Mouse (Mus musculus) heart, embryonic 15.5 days (tissue): ENCODE measurements around the gene Hcls1. TPM values are rescaled to one million over a fixed set of nuclear protein-coding genes. Genes with fewer than 3 reads are reported as not detected.
A peak's percentile ranks its signal among the peaks of the same experiment; 100 is the strongest.

ENCODE experiments used
- ATAC-seq: fragments of 200-750 bp; cut with Nextera tagmentation; replicated peaks from 2 replicates; pipeline ENCODE4 v1.8.0; 2017; ENCODE audit warnings: low read depth, moderate TSS enrichment; ENCODE audit not compliant: insufficient number of reproducible peaks, insufficient read depth, low FRiP score
- H3K27ac ChIP-seq: fragments of 300-500 bp; sonication (generic); 2 replicates; pipeline ENCODE4 v1.5.1; 2015; ENCODE audit warnings: mild to moderate bottlenecking, inconsistent platforms
- H3K27me3 ChIP-seq: fragments of 300-500 bp; sonication (generic); 2 replicates; pipeline ENCODE4 v1.6.1; 2015; ENCODE audit warnings: inconsistent platforms
- H3K36me3 ChIP-seq: fragments of 300-500 bp; sonication (generic); 2 replicates; pipeline ENCODE4 v1.6.1; 2015; ENCODE audit warnings: mild to moderate bottlenecking, inconsistent platforms
- H3K4me1 ChIP-seq: fragments of 300-500 bp; sonication (generic); replicated peaks from 2 replicates; pipeline ENCODE4 v1.6.1; 2015; ENCODE audit warnings: inconsistent platforms
- H3K4me2 ChIP-seq: fragments of 300-500 bp; sonication (generic); 2 replicates; pipeline ENCODE4 v1.6.1; 2015; ENCODE audit warnings: inconsistent platforms, mild to moderate bottlenecking, moderate library complexity
- H3K4me3 ChIP-seq: fragments of 300-500 bp; sonication (generic); 2 replicates; pipeline ENCODE4 v1.5.1; 2015; ENCODE audit warnings: mild to moderate bottlenecking, inconsistent platforms
- H3K9ac ChIP-seq: fragments of 300-500 bp; sonication (generic); 2 replicates; pipeline ENCODE4 v1.6.1; 2015; ENCODE audit warnings: mild to moderate bottlenecking, inconsistent platforms
- H3K9me3 ChIP-seq: fragments of 300-500 bp; sonication (generic); replicated peaks from 2 replicates; pipeline ENCODE4 v1.6.1; 2016; ENCODE audit warnings: inconsistent platforms
- WGBS: fragments of 180-500 bp; shearing (Covaris S2); methylation state at CpG from one replicate; pipeline ENCODE4 v1.1.7; 2015; ENCODE audit warnings: mixed read lengths; 5-methylcytosine and 5-hydroxymethylcytosine counted together
- polyA plus RNA-seq: library from polyadenylated mRNA; unstranded; fragments of >200 nt; fragmentation: Nextera tagmentation; extraction: Ambion mirVana; gene quantifications from 2 replicates; pipeline ENCODE4 v1.2.1, GENCODE M21; 2015

Hcls1 gene
- polyA plus RNA-seq, 1 experiment from 2014 or later, result 4.7 TPM

GRCm38 (mm10) chr16:36931381-36931780 lies 3.4 kb upstream of the Hcls1 start:
- Histone ChIP-seq H3K4me3 (no peak overlapping the region), H3K9ac (no peak overlapping the region), H3K9me3 (no peaks in the 10 kb centered on the region), H3K36me3 (peaks cover 64% of the 10 kb centered on the region), H3K4me1 (peaks cover 12% of the 10 kb centered on the region), H3K27ac (no peak overlapping the region), H3K4me2 (no peak overlapping the region), H3K27me3 (no peaks in the 10 kb centered on the region)
- WGBS, result 82% methylated on average over 10 of the region's 10 CpGs
- no peak for ATAC-seq

- no peak for ATAC-seq
- peaks cover 12% of the 10 kb centered on the region for H3K4me1 ChIP-seq
- H3K27ac ChIP-seq, result no peak overlapping the region
- WGBS, result 81% methylated on average over 3 of the region's 3 CpGs
- peaks cover 59% of the 10 kb centered on the region for H3K36me3 ChIP-seq
- H3K9ac ChIP-seq, result no peak overlapping the region
- no peak overlapping the region for H3K4me3 ChIP-seq
- no peak overlapping the region for H3K4me2 ChIP-seq
- no peaks in the 10 kb centered on the region for H3K27me3 ChIP-seq
- H3K9me3 ChIP-seq, result no peaks in the 10 kb centered on the region
Measured at GRCm38 (mm10) chr16:36931976-36932375, 2.8 kb upstream of the Hcls1 start.

GRCm38 (mm10) chr16:36932546-36932945 lies 2.2 kb upstream of the Hcls1 start:
- Histone ChIP-seq H3K9me3 (no peaks in the 10 kb centered on the region), H3K4me2 (no peak overlapping the region), H3K36me3 (peaks cover 53% of the 10 kb centered on the region), H3K4me1 (peaks cover 12% of the 10 kb centered on the region), H3K4me3 (no peak overlapping the region), H3K9ac (no peak overlapping the region), H3K27me3 (no peaks in the 10 kb centered on the region), H3K27ac (no peak overlapping the region)
- ATAC-seq, result no peak
- WGBS, result 94% methylated on average over 6 of the region's 6 CpGs

- WGBS, result 31% methylated on average over 6 of the region's 6 CpGs
- Histone ChIP-seq H3K9ac (no peak overlapping the region), H3K4me3 (no peak overlapping the region), H3K9me3 (no peaks in the 10 kb centered on the region), H3K4me2 (no peak overlapping the region), H3K27me3 (no peaks in the 10 kb centered on the region), H3K36me3 (peaks cover 36% of the 10 kb centered on the region), H3K27ac (peak overlapping the region; percentile 62), H3K4me1 (peaks cover 12% of the 10 kb centered on the region)
- peak; percentile 62; the same call in 1 of the 2 replicates for ATAC-seq
Measured at GRCm38 (mm10) chr16:36934131-36934840, 497 bp upstream of the Hcls1 start.

- H3K36me3 ChIP-seq, result peaks cover 20% of the 10 kb centered on the region; the same call in 1 of the 2 replicates
- H3K27me3 ChIP-seq, result no peaks in the 10 kb centered on the region
- no peak overlapping the region for H3K9ac ChIP-seq
- H3K4me1 ChIP-seq, result peaks cover 12% of the 10 kb centered on the region
- 76% methylated on average over 3 of the region's 3 CpGs for WGBS
- no peak overlapping the region for H3K27ac ChIP-seq
- no peaks in the 10 kb centered on the region for H3K9me3 ChIP-seq
- no peak for ATAC-seq
- peak overlapping the region; percentile 21; the same call in 1 of the 2 replicates for H3K4me2 ChIP-seq
- H3K4me3 ChIP-seq, result no peak overlapping the region
Measured at GRCm38 (mm10) chr16:36935814-36936213, 1.0 kb downstream of the Hcls1 start.

GRCm38 (mm10) chr16:36941137-36941727 lies 6.4 kb downstream of the Hcls1 start:
- Histone ChIP-seq H3K4me1 (peaks cover 12% of the 10 kb centered on the region), H3K9me3 (no peaks in the 10 kb centered on the region), H3K4me2 (no peak overlapping the region), H3K9ac (no peak overlapping the region), H3K4me3 (no peak overlapping the region), H3K27ac (peak overlapping the region; percentile 31; the same call in 1 of the 2 replicates), H3K27me3 (no peaks in the 10 kb centered on the region), H3K36me3 (no peaks in the 10 kb centered on the region)
- no peak for ATAC-seq
- WGBS, result 59% methylated on average over 6 of the region's 6 CpGs

- WGBS, result 44% methylated on average over 4 of the region's 4 CpGs
- Histone ChIP-seq H3K4me3 (no peak overlapping the region), H3K4me1 (peaks cover 12% of the 10 kb centered on the region), H3K9me3 (no peaks in the 10 kb centered on the region), H3K27ac (no peak overlapping the region; the same call in 1 of the 2 replicates), H3K36me3 (no peaks in the 10 kb centered on the region), H3K9ac (no peak overlapping the region), H3K4me2 (no peak overlapping the region), H3K27me3 (no peaks in the 10 kb centered on the region)
- no peak for ATAC-seq
Measured at GRCm38 (mm10) chr16:36941895-36942294, 7.1 kb downstream of the Hcls1 start.

GRCm38 (mm10) chr16:36943591-36943990 lies 8.8 kb downstream of the Hcls1 start:
- 82% methylated on average over 3 of the region's 3 CpGs for WGBS
- no peak overlapping the region for H3K4me2 ChIP-seq
- no peak for ATAC-seq
- H3K36me3 ChIP-seq, result no peaks in the 10 kb centered on the region
- H3K9me3 ChIP-seq, result no peaks in the 10 kb centered on the region
- no peak overlapping the region for H3K27ac ChIP-seq
- no peaks in the 10 kb centered on the region for H3K27me3 ChIP-seq
- no peak overlapping the region for H3K9ac ChIP-seq
- no peak overlapping the region for H3K4me3 ChIP-seq
- peaks cover 12% of the 10 kb centered on the region for H3K4me1 ChIP-seq

- no peak for ATAC-seq
- Histone ChIP-seq H3K4me2 (0 out of 2 replicates have a peak overlapping the region, but pooled peaks have one; percentile 18), H3K9ac (no peak overlapping the region), H3K4me1 (peaks cover 12% of the 10 kb centered on the region), H3K27ac (no peak overlapping the region), H3K27me3 (no peaks in the 10 kb centered on the region), H3K36me3 (no peaks in the 10 kb centered on the region), H3K4me3 (no peak overlapping the region), H3K9me3 (no peaks in the 10 kb centered on the region)
- 52% methylated on average over 12 of the region's 12 CpGs for WGBS
Measured at GRCm38 (mm10) chr16:36944895-36945424, 10.2 kb downstream of the Hcls1 start.

GRCm38 (mm10) chr16:36946459-36947159 lies 11.8 kb downstream of the Hcls1 start:
- no peak overlapping the region for H3K4me3 ChIP-seq
- no peak for ATAC-seq

GRCm38 (mm10) chr16:36947646-36948197 lies 12.9 kb downstream of the Hcls1 start:
- H3K27me3 ChIP-seq, result no peaks in the 10 kb centered on the region
- H3K4me3 ChIP-seq, result no peak overlapping the region
- H3K9ac ChIP-seq, result no peak overlapping the region
- H3K36me3 ChIP-seq, result no peaks in the 10 kb centered on the region
- 66% methylated on average over 4 of the region's 4 CpGs for WGBS
- no peaks in the 10 kb centered on the region for H3K9me3 ChIP-seq
- H3K4me2 ChIP-seq, result no peak overlapping the region
- H3K27ac ChIP-seq, result no peak overlapping the region
- ATAC-seq, result no peak
- H3K4me1 ChIP-seq, result peaks cover 5% of the 10 kb centered on the region; the same call in 1 of the 2 replicates

More at GRCm38 (mm10) chr16:36946459-36947159, 11.8 kb downstream of the Hcls1 start:
- Histone ChIP-seq H3K27ac (no peak overlapping the region), H3K9ac (no peak overlapping the region), H3K4me1 (peaks cover 9% of the 10 kb centered on the region), H3K4me2 (no peak overlapping the region), H3K9me3 (no peaks in the 10 kb centered on the region), H3K36me3 (no peaks in the 10 kb centered on the region), H3K27me3 (no peaks in the 10 kb centered on the region)
- WGBS, result 78% methylated on average over 8 of the region's 8 CpGs
